In genomic region chr6:33080186-33080585, GRCm38 (mm10) we compare ENCODE assay signal across 21 mouse cellular contexts. TPM values are rescaled to one million over a fixed set of nuclear protein-coding genes. Genes with fewer than 3 reads are reported as not detected.
DNase-seq lines count a peak whose midpoint lies in the region; ATAC-seq and TF ChIP-seq lines count a peak whose summit lies in the region.
"Had no signal": no experiment of that assay in that cellular context is flagged by ENCODE, and none has a peak within 500 bp of the region (broad histone marks: within the 10 kb centered on the region; RNA-seq: fewer than 3 reads in every experiment).

No protein-coding gene starts in this region.

- H3K36me3 ChIP-seq in forebrain, embryonic 14.5 days (ENCODE audit: control insufficient read depth, insufficient read depth, low read length), result no peaks in the 10 kb centered on the region
- no peaks in the 10 kb centered on the region for H3K36me3 ChIP-seq in forebrain, embryonic 10.5 days (replicated peaks)
- H3K36me3 ChIP-seq in hindbrain, postnatal 0 days (ENCODE audit: insufficient read depth, low read length), result no peaks in the 10 kb centered on the region
- H3K36me3 ChIP-seq in hindbrain, embryonic 14.5 days (replicated peaks; ENCODE audit: control insufficient read depth, insufficient read depth), result no peaks in the 10 kb centered on the region
- H3K36me3 ChIP-seq in midbrain, postnatal 0 days (ENCODE audit: insufficient read depth, low read length), result no peaks in the 10 kb centered on the region
- H3K36me3 ChIP-seq in midbrain, embryonic 13.5 days, result no peaks in the 10 kb centered on the region
- H3K36me3 ChIP-seq: embryonic facial prominence, embryonic 13.5 days; G1E; heart, embryonic 12.5 days; hindbrain, embryonic 10.5 days; hindbrain, embryonic 15.5 days had no signal

- H3K27ac ChIP-seq in forebrain, embryonic 14.5 days (ENCODE audit: low read depth, low read length), result no peak overlapping the region
- no peak overlapping the region for H3K27ac ChIP-seq in forebrain, embryonic 10.5 days
- no peak overlapping the region for H3K27ac ChIP-seq in hindbrain, postnatal 0 days
- no peak overlapping the region for H3K27ac ChIP-seq in hindbrain, embryonic 14.5 days
- no peak overlapping the region for H3K27ac ChIP-seq in midbrain, postnatal 0 days (ENCODE audit: low read depth, low read length)
- H3K27ac ChIP-seq in midbrain, embryonic 13.5 days, result no peak overlapping the region
- H3K27ac ChIP-seq: embryonic facial prominence, embryonic 13.5 days; heart, adult 2 months; hindbrain, embryonic 10.5 days; hindbrain, embryonic 15.5 days had no signal

- no peak overlapping the region for H3K4me3 ChIP-seq in forebrain, embryonic 14.5 days (ENCODE audit: low read depth, low read length)
- H3K4me3 ChIP-seq in forebrain, embryonic 10.5 days, result no peak overlapping the region
- H3K4me3 ChIP-seq in hindbrain, postnatal 0 days (ENCODE audit: low read length), result no peak overlapping the region
- H3K4me3 ChIP-seq in hindbrain, embryonic 14.5 days (replicated peaks; ENCODE audit: low read length), result no peak overlapping the region
- no peak overlapping the region for H3K4me3 ChIP-seq in midbrain, postnatal 0 days (ENCODE audit: low read depth, low read length)
- H3K4me3 ChIP-seq in midbrain, embryonic 13.5 days (replicated peaks), result no peak overlapping the region
- H3K4me3 ChIP-seq: embryonic facial prominence, embryonic 13.5 days; heart, adult 2 months; heart, embryonic 12.5 days; hindbrain, embryonic 10.5 days; hindbrain, embryonic 15.5 days had no signal

- no peak overlapping the region for H3K9ac ChIP-seq in forebrain, embryonic 14.5 days (ENCODE audit: low read length)
- no peak overlapping the region for H3K9ac ChIP-seq in hindbrain, postnatal 0 days (replicated peaks; ENCODE audit: low read length)
- H3K9ac ChIP-seq in hindbrain, embryonic 14.5 days, result no peak overlapping the region
- no peak overlapping the region for H3K9ac ChIP-seq in midbrain, postnatal 0 days (replicated peaks; ENCODE audit: low read length, poor library complexity, severe bottlenecking)
- no peak overlapping the region for H3K9ac ChIP-seq in midbrain, embryonic 13.5 days (replicated peaks)
- H3K9ac ChIP-seq: embryonic facial prominence, embryonic 13.5 days; heart, embryonic 12.5 days; hindbrain, embryonic 15.5 days had no signal

- H3K9me3 ChIP-seq in forebrain, embryonic 14.5 days (replicated peaks; ENCODE audit: control insufficient read depth, low read length), result no peaks in the 10 kb centered on the region
- H3K9me3 ChIP-seq in forebrain, embryonic 10.5 days, result no peaks in the 10 kb centered on the region
- H3K9me3 ChIP-seq in hindbrain, postnatal 0 days (ENCODE audit: low read length), result no peaks in the 10 kb centered on the region
- H3K9me3 ChIP-seq in hindbrain, embryonic 14.5 days (ENCODE audit: control insufficient read depth, low read length), result no peaks in the 10 kb centered on the region
- no peaks in the 10 kb centered on the region for H3K9me3 ChIP-seq in midbrain, postnatal 0 days (ENCODE audit: low read length)
- H3K9me3 ChIP-seq in midbrain, embryonic 13.5 days, result no peaks in the 10 kb centered on the region
- H3K9me3 ChIP-seq: embryonic facial prominence, embryonic 13.5 days; hindbrain, embryonic 10.5 days; hindbrain, embryonic 15.5 days had no signal

- ATAC-seq in forebrain, embryonic 14.5 days, result peak; percentile 46; the same call in 1 of the 2 replicates
- ATAC-seq in hindbrain, postnatal 0 days, result no peak
- no peak for ATAC-seq in hindbrain, embryonic 14.5 days (ENCODE audit: low FRiP score)
- no peak for ATAC-seq in midbrain, postnatal 0 days (ENCODE audit: low FRiP score)
- no peak for ATAC-seq in midbrain, embryonic 13.5 days
- ATAC-seq: CD4-positive, CD25-positive, alpha-beta regulatory T cell, adult 4 months; inflammation-experienced regulatory T-cells, adult 6 months; intestine, postnatal 0 days had no signal

- peak; percentile 81 for DNase-seq in forebrain, embryonic 14.5 days (ENCODE audit: low spot score)
- DNase-seq in forebrain, embryonic 10.5 days (ENCODE audit: extremely low spot score, low spot score), result no peak
- peak; percentile 22 for DNase-seq in hindbrain, postnatal 0 days (ENCODE audit: low spot score)
- no peak for DNase-seq in hindbrain, embryonic 14.5 days (ENCODE audit: low spot score)
- DNase-seq in midbrain, postnatal 0 days (ENCODE audit: low spot score), result peak; percentile 13
- DNase-seq in B cell, adult 2 months, result no peak
- DNase-seq: adrenal gland, postnatal 25 days; cerebellum, adult 2 months; cerebellum, postnatal 25 days; gastrocnemius, postnatal 10 days; heart, adult 2 months; kidney, adult 8-10 months had no signal

- no peaks in the 10 kb centered on the region for H3K27me3 ChIP-seq in forebrain, embryonic 14.5 days (replicated peaks; ENCODE audit: control insufficient read depth, insufficient read depth, low read length)
- no peaks in the 10 kb centered on the region for H3K27me3 ChIP-seq in forebrain, embryonic 10.5 days (ENCODE audit: poor library complexity, severe bottlenecking)
- H3K27me3 ChIP-seq in hindbrain, postnatal 0 days (ENCODE audit: insufficient read depth, low read length), result no peaks in the 10 kb centered on the region
- H3K27me3 ChIP-seq in hindbrain, embryonic 14.5 days (ENCODE audit: control insufficient read depth, insufficient read depth, low read length), result no peaks in the 10 kb centered on the region
- no peaks in the 10 kb centered on the region for H3K27me3 ChIP-seq in midbrain, postnatal 0 days (ENCODE audit: insufficient read depth, low read length)
- no peaks in the 10 kb centered on the region for H3K27me3 ChIP-seq in midbrain, embryonic 13.5 days
- H3K27me3 ChIP-seq: embryonic facial prominence, embryonic 13.5 days; heart, embryonic 12.5 days; hindbrain, embryonic 15.5 days had no signal

- H3K4me1 ChIP-seq in forebrain, embryonic 14.5 days (ENCODE audit: control insufficient read depth, insufficient read depth, low read length), result no peaks in the 10 kb centered on the region
- H3K4me1 ChIP-seq in forebrain, embryonic 10.5 days, result no peaks in the 10 kb centered on the region
- H3K4me1 ChIP-seq in hindbrain, postnatal 0 days (ENCODE audit: insufficient read depth, low read length), result no peaks in the 10 kb centered on the region
- no peaks in the 10 kb centered on the region for H3K4me1 ChIP-seq in hindbrain, embryonic 14.5 days (replicated peaks; ENCODE audit: control insufficient read depth, insufficient read depth, low read length)
- no peaks in the 10 kb centered on the region for H3K4me1 ChIP-seq in midbrain, postnatal 0 days (ENCODE audit: insufficient read depth, low read length)
- no peaks in the 10 kb centered on the region for H3K4me1 ChIP-seq in midbrain, embryonic 13.5 days (replicated peaks)
- H3K4me1 ChIP-seq: embryonic facial prominence, embryonic 13.5 days; heart, embryonic 12.5 days; hindbrain, embryonic 10.5 days; hindbrain, embryonic 15.5 days had no signal

- 89% methylated on average over 1 of the region's 1 CpGs for WGBS in forebrain, embryonic 14.5 days
- WGBS in forebrain, embryonic 10.5 days, result 95% methylated on average over 1 of the region's 1 CpGs
- 88% methylated on average over 1 of the region's 1 CpGs for WGBS in hindbrain, postnatal 0 days
- 100% methylated on average over 1 of the region's 1 CpGs for WGBS in hindbrain, embryonic 14.5 days
- 90% methylated on average over 1 of the region's 1 CpGs for WGBS in midbrain, postnatal 0 days
- WGBS in midbrain, embryonic 13.5 days, result 100% methylated on average over 1 of the region's 1 CpGs

- no peak overlapping the region for H3K4me2 ChIP-seq in forebrain, embryonic 14.5 days (ENCODE audit: low read length)
- H3K4me2 ChIP-seq in hindbrain, postnatal 0 days (ENCODE audit: low read depth, low read length), result no peak overlapping the region
- no peak overlapping the region for H3K4me2 ChIP-seq in hindbrain, embryonic 14.5 days (replicated peaks)
- no peak overlapping the region for H3K4me2 ChIP-seq in midbrain, postnatal 0 days (ENCODE audit: low read depth, low read length, poor library complexity, severe bottlenecking)
- no peak overlapping the region for H3K4me2 ChIP-seq in midbrain, embryonic 13.5 days (replicated peaks)
- H3K4me2 ChIP-seq: embryonic facial prominence, embryonic 13.5 days; heart, embryonic 12.5 days; hindbrain, embryonic 15.5 days had no signal

- TF ChIP-seq CTCF in hindbrain, postnatal 0 days (IDR thresholded peaks at IDR 0.05; ENCODE audit: low read depth), result no peak
- TF ChIP-seq CTCF in midbrain, postnatal 0 days (IDR thresholded peaks at IDR 0.05), result no peak

RNA-seq across cellular contexts. Expression of gene Chchd3, which starts 20.1 kb away (rescaled TPM):
- 150 and 154 TPM in 2 replicates for polyA plus RNA-seq in forebrain, embryonic 14.5 days (2014; fragmentation: Nextera tagmentation; extraction: Ambion mirVana)
- 124 and 131 TPM in 2 replicates for polyA plus RNA-seq in forebrain, embryonic 10.5 days (2016; fragmentation: Nextera tagmentation; extraction: Ambion mirVana)
- 66.6 and 98.0 TPM in 2 replicates for total RNA-seq in hindbrain, postnatal 0 days (2014; rRNA removed)
- 130 and 131 TPM in 2 replicates for polyA plus RNA-seq in hindbrain, postnatal 0 days (2015; fragmentation: Nextera tagmentation; extraction: Ambion mirVana)
- 111 and 126 TPM in 2 replicates for polyA plus RNA-seq in hindbrain, embryonic 14.5 days (2014; fragmentation: Nextera tagmentation; extraction: Ambion mirVana)
- 77.8 and 93.5 TPM in 2 replicates for total RNA-seq in midbrain, postnatal 0 days (2014; rRNA removed)
- polyA plus RNA-seq in midbrain, postnatal 0 days (2015; fragmentation: Nextera tagmentation; extraction: Ambion mirVana), result 107 and 115 TPM in 2 replicates
- polyA plus RNA-seq in midbrain, embryonic 13.5 days (2015; fragmentation: Nextera tagmentation; extraction: Ambion mirVana), result 117 and 118 TPM in 2 replicates

Comparison
In these comparisons a context has a peak if more than half of its experiments do, and no peak if none do; other contexts are left out.
1. DNase-seq: peak in forebrain, embryonic 14.5 days (single experiment), hindbrain, postnatal 0 days (single experiment) and midbrain, postnatal 0 days (single experiment); none in forebrain, embryonic 10.5 days (single experiment), hindbrain, embryonic 14.5 days (single experiment) and B cell, adult 2 months (0 of 2).